Comparison of ENCODE assay signal across 21 mouse cellular contexts in the genomic region with DNA sequence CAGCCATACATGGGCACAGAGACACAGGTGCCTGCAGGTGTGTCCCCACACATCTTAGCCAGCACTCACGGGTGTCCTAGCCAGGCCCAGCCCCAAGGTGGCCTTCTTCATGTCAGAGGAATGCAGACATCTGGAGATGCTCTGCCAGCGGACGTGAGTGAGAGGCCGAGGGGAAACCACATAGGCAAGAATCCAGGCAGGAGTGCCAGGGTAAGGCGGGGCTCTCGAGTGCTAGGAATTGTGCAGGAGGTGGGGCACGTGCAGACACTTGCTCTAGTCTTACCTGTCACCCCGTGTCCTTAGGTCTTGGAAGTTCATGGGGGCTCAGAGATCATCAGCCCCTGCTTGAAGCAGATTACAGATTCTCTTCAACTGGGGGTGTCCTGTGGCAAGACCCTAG. TPM values are rescaled to one million over a fixed set of nuclear protein-coding genes. Genes with fewer than 3 reads are reported as not detected.
DNase-seq lines count a peak whose midpoint lies in the region; ATAC-seq and TF ChIP-seq lines count a peak whose summit lies in the region.
"Had no signal": no experiment of that assay in that cellular context is flagged by ENCODE, and none has a peak within 500 bp of the region (broad histone marks: within the 10 kb centered on the region; RNA-seq: fewer than 3 reads in every experiment).

No protein-coding gene starts in this region.

- H3K27me3 ChIP-seq in heart, embryonic 10.5 days (ENCODE audit: insufficient read depth, poor library complexity, severe bottlenecking), result peaks cover 26% of the 10 kb centered on the region
- H3K27me3 ChIP-seq in lung, embryonic 14.5 days (ENCODE audit: insufficient read depth, low read length), result no peaks in the 10 kb centered on the region
- H3K27me3 ChIP-seq: Patski had no signal

- no peak for ATAC-seq in lung, embryonic 14.5 days (ENCODE audit: insufficient read depth)
- ATAC-seq in megakaryocyte, adult 5-6 weeks (ENCODE audit: poor library complexity, severe bottlenecking), result no peak
- ATAC-seq: activated CD4-positive, CD25-positive, alpha-beta regulatory T cell, adult 4 months; forebrain, embryonic 14.5 days; hindbrain, embryonic 16.5 days; Patski had no signal

- H3K9ac ChIP-seq in lung, embryonic 14.5 days, result no peak overlapping the region
- H3K9ac ChIP-seq: heart, embryonic 13.5 days; hindbrain, embryonic 12.5 days had no signal

- H3K36me3 ChIP-seq in heart, embryonic 10.5 days, result no peaks in the 10 kb centered on the region
- no peaks in the 10 kb centered on the region for H3K36me3 ChIP-seq in lung, embryonic 14.5 days (ENCODE audit: insufficient read depth)
- H3K36me3 ChIP-seq: embryonic facial prominence, embryonic 10.5 days; heart, embryonic 13.5 days; hindbrain, embryonic 12.5 days had no signal

- peaks cover 52% of the 10 kb centered on the region for H3K4me1 ChIP-seq in heart, embryonic 10.5 days
- peaks cover 7% of the 10 kb centered on the region; the same call in 1 of the 2 replicates for H3K4me1 ChIP-seq in lung, embryonic 14.5 days (ENCODE audit: insufficient read depth)

- H3K9me3 ChIP-seq in heart, embryonic 10.5 days, result no peaks in the 10 kb centered on the region
- no peaks in the 10 kb centered on the region for H3K9me3 ChIP-seq in lung, embryonic 14.5 days (ENCODE audit: low read depth, low read length)
- H3K9me3 ChIP-seq: embryonic facial prominence, embryonic 10.5 days; heart, embryonic 13.5 days; hindbrain, embryonic 12.5 days had no signal

- H3K4me3 ChIP-seq in heart, embryonic 10.5 days, result no peak overlapping the region
- H3K4me3 ChIP-seq in lung, embryonic 14.5 days (ENCODE audit: low read depth, low read length), result no peak overlapping the region
- H3K4me3 ChIP-seq: embryonic facial prominence, embryonic 10.5 days; heart, embryonic 13.5 days; hindbrain, embryonic 12.5 days had no signal

- peak; percentile 70 for DNase-seq in heart, postnatal 4 days
- no peak for DNase-seq in heart, embryonic 10.5 days (ENCODE audit: low spot score)
- peak; percentile 56 for DNase-seq in lung, embryonic 14.5 days
- peak; percentile 39 for DNase-seq in lung, postnatal 14 days
- no peak for DNase-seq in layer of hippocampus, postnatal 10 days (ENCODE audit: low spot score in 2 of 2)
- DNase-seq in gastrocnemius, postnatal 10 days, result no peak
- DNase-seq: adrenal gland, postnatal 14 days; cerebellum, adult 18-20 months; cerebellum, adult 9-11 months; gastrocnemius, postnatal 14 days; heart, postnatal 36 days had no signal

- WGBS in heart, embryonic 10.5 days, result 62% methylated on average over 8 of the region's 8 CpGs
- 53% methylated on average over 8 of the region's 8 CpGs for WGBS in lung, embryonic 14.5 days

- H3K4me2 ChIP-seq in lung, embryonic 14.5 days, result no peak overlapping the region
- H3K4me2 ChIP-seq: heart, embryonic 13.5 days; hindbrain, embryonic 12.5 days had no signal

- H3K27ac ChIP-seq in heart, embryonic 10.5 days, result no peak overlapping the region
- no peak overlapping the region for H3K27ac ChIP-seq in lung, embryonic 14.5 days (ENCODE audit: low read depth)
- H3K27ac ChIP-seq: embryonic facial prominence, embryonic 10.5 days; heart, embryonic 13.5 days; hindbrain, embryonic 12.5 days had no signal

- TF ChIP-seq CTCF in lung, embryonic 14.5 days (IDR thresholded peaks at IDR 0.05; ENCODE audit: low read depth), result no peak

RNA-seq across cellular contexts. Expression of a gene that starts 15.1 kb away (rescaled TPM):
- not detected for total RNA-seq in heart, postnatal 4 days (2021)
- 0.46 and 0.60 TPM in 2 replicates for polyA plus RNA-seq in heart, embryonic 10.5 days (2016; fragmentation: Nextera tagmentation; extraction: Ambion mirVana)
- 0.34 and 0.78 TPM in 2 replicates for polyA plus RNA-seq in lung, embryonic 14.5 days (2014; fragmentation: Nextera tagmentation; extraction: Ambion mirVana)
- not detected in 2 replicates for total RNA-seq in megakaryocyte, adult 5-6 weeks (2015)
- not detected in 2 replicates for total RNA-seq in megakaryocyte, adult 5-6 weeks (2017)
- total RNA-seq in layer of hippocampus, postnatal 10 days (2021), result not detected
- not detected for total RNA-seq in gastrocnemius, postnatal 10 days (2021)
- total RNA-seq: adrenal gland, postnatal 14 days; CH12.LX; gastrocnemius, postnatal 14 days; heart, adult 8-10 months; heart, postnatal 36 days had no signal
- polyA plus RNA-seq: activated CD4-positive, CD25-positive, alpha-beta regulatory T cell, adult 4 months; embryonic facial prominence, embryonic 10.5 days; hindbrain, embryonic 12.5 days; hindbrain, embryonic 16.5 days; Patski had no signal

Comparison
In these comparisons a context has a peak if more than half of its experiments do, and no peak if none do; other contexts are left out.
1. DNase-seq: peak in heart, postnatal 4 days (single experiment), lung, embryonic 14.5 days (single experiment) and lung, postnatal 14 days (single experiment); none in heart, embryonic 10.5 days (single experiment), layer of hippocampus, postnatal 10 days (0 of 2) and gastrocnemius, postnatal 10 days (single experiment).